Mouse (Mus musculus): ENCODE results near the gene Rbm48. TPM values are rescaled to one million over a fixed set of nuclear protein-coding genes. Genes with fewer than 3 reads are reported as not detected.

The Rbm48 gene
- polyA plus RNA-seq, 1 experiment: 12.3 TPM

GRCm38 (mm10) chr5:3544480-3544769 lies 52.0 kb downstream of the Rbm48 start:
- no peak for TF ChIP-seq CTCF (IDR thresholded peaks at IDR 0.05; ENCODE audit: borderline replicate concordance, extremely low read depth, insufficient read depth, insufficient read length)
- no peak for TF ChIP-seq POLR2A (IDR thresholded peaks at IDR 0.05; ENCODE audit: borderline replicate concordance, extremely low read depth, insufficient read depth, insufficient read length, poor library complexity, severe bottlenecking)
- DNase-seq (ENCODE audit: low read depth): no peak

GRCm38 (mm10) chr5:3543629-3544479 lies 52.5 kb downstream of the Rbm48 start, which contains the start of gene Fam133b:
Gene Fam133b, plus strand, starts transcription at chr5:3543833.
- DNase-seq (ENCODE audit: low read depth): peak; percentile 97
- TF ChIP-seq POLR2A (IDR thresholded peaks at IDR 0.05; ENCODE audit: borderline replicate concordance, extremely low read depth, insufficient read depth, insufficient read length, poor library complexity, severe bottlenecking) (peak; percentile 71; the same call in 1 of the 2 replicates), CTCF (IDR thresholded peaks at IDR 0.05; ENCODE audit: borderline replicate concordance, extremely low read depth, insufficient read depth, insufficient read length) (peak; percentile 96)

GRCm38 (mm10) chr5:3541871-3542270 lies 54.5 kb downstream of the Rbm48 start:
- TF ChIP-seq POLR2A (IDR thresholded peaks at IDR 0.05; ENCODE audit: borderline replicate concordance, extremely low read depth, insufficient read depth, insufficient read length, poor library complexity, severe bottlenecking): no peak
- TF ChIP-seq CTCF (IDR thresholded peaks at IDR 0.05; ENCODE audit: borderline replicate concordance, extremely low read depth, insufficient read depth, insufficient read length): no peak
- no peak for DNase-seq (ENCODE audit: low read depth)

- no peak for DNase-seq (ENCODE audit: low read depth)
- TF ChIP-seq POLR2A (IDR thresholded peaks at IDR 0.05; ENCODE audit: borderline replicate concordance, extremely low read depth, insufficient read depth, insufficient read length, poor library complexity, severe bottlenecking) (no peak), CTCF (IDR thresholded peaks at IDR 0.05; ENCODE audit: borderline replicate concordance, extremely low read depth, insufficient read depth, insufficient read length) (no peak)
Measured at GRCm38 (mm10) chr5:3538505-3539472, 57.6 kb downstream of the Rbm48 start.

GRCm38 (mm10) chr5:3536592-3537212 lies 59.7 kb downstream of the Rbm48 start:
- TF ChIP-seq CTCF (IDR thresholded peaks at IDR 0.05; ENCODE audit: borderline replicate concordance, extremely low read depth, insufficient read depth, insufficient read length): no peak
- TF ChIP-seq POLR2A (IDR thresholded peaks at IDR 0.05; ENCODE audit: borderline replicate concordance, extremely low read depth, insufficient read depth, insufficient read length, poor library complexity, severe bottlenecking): no peak
- DNase-seq (ENCODE audit: low read depth): no peak

Other genes starting within 250 kb of the Rbm48 start
- gene Fam133b, start 52.8 kb downstream of the Rbm48 start, polyA plus RNA-seq (2012; rRNA removed): 26.6 and 27.1 TPM in 2 replicates
- gene 1700109H08Rik, start 25.0 kb downstream of the Rbm48 start, polyA plus RNA-seq (2012; rRNA removed): 5.5 and 5.8 TPM in 2 replicates
- 24.6 and 24.7 TPM in 2 replicates for gene Pex1, start 519 bp downstream of the Rbm48 start, polyA plus RNA-seq (2012; rRNA removed)
- gene Tmbim7, start 54.6 kb upstream of the Rbm48 start, polyA plus RNA-seq (2012; rRNA removed): not detected in 2 replicates
- gene Gatad1, start 60.6 kb upstream of the Rbm48 start, polyA plus RNA-seq (2012; rRNA removed): 52.7 and 73.9 TPM in 2 replicates
- 19.3 and 27.8 TPM in 2 replicates for gene Ankib1, start 206.3 kb upstream of the Rbm48 start, polyA plus RNA-seq (2012; rRNA removed)
- gene Krit1, start 206.6 kb upstream of the Rbm48 start, polyA plus RNA-seq (2012; rRNA removed): 46.4 and 50.0 TPM in 2 replicates
- gene Lrrd1, start 248.6 kb upstream of the Rbm48 start, polyA plus RNA-seq (2012; rRNA removed): 0.05 and 0.11 TPM in 2 replicates

Data from brain, embryonic 14.5 days (tissue).